Mouse (Mus musculus) right cerebral cortex, adult 2 months (tissue): ENCODE results near the gene Plac1.
"Not testable (repeated sequence)": the region's sequence is repeated elsewhere in the genome, so short reads cannot be mapped to it uniquely, and the experiment has no call there.

Experiments used
- DNase-seq, 2 experiments: peaks; one replicate each; pipeline ENCODE4 v3.0.0; 2021 to 2022; ENCODE audit warnings: low spot score in 2 of 2

The Plac1 gene

GRCm38 (mm10) chrX:53046911-53047310 is 193.0 kb downstream of the Plac1 start:
- no peak for DNase-seq

GRCm38 (mm10) chrX:53046033-53046432 is 193.9 kb downstream of the Plac1 start:
- no peak for DNase-seq

GRCm38 (mm10) chrX:53045187-53045903 is 194.6 kb downstream of the Plac1 start:
- peak in 1 of 2 experiments; percentile 10 for DNase-seq

- no peak for DNase-seq
Measured at GRCm38 (mm10) chrX:53041006-53041405, 198.9 kb downstream of the Plac1 start.

GRCm38 (mm10) chrX:53040138-53040537 is 199.8 kb downstream of the Plac1 start:
- no peak for DNase-seq

- DNase-seq = no peak
Measured at GRCm38 (mm10) chrX:53039651-53040050, 200.3 kb downstream of the Plac1 start.

- DNase-seq = no peak
Measured at GRCm38 (mm10) chrX:53038194-53038593, 201.7 kb downstream of the Plac1 start.

GRCm38 (mm10) chrX:53029559-53029958 is 210.4 kb downstream of the Plac1 start:
- DNase-seq = no peak

- DNase-seq = no peak
Measured at GRCm38 (mm10) chrX:53025471-53026223, 214.3 kb downstream of the Plac1 start.

- not testable (repeated sequence) for DNase-seq
Measured at GRCm38 (mm10) chrX:53024268-53024667, 215.6 kb downstream of the Plac1 start.

- no peak for DNase-seq
Measured at GRCm38 (mm10) chrX:53023021-53023420, 216.9 kb downstream of the Plac1 start.
